Mouse (Mus musculus): Measurements from ENCODE around the gene Prap1. TPM values are rescaled to one million over a fixed set of nuclear protein-coding genes. Genes with fewer than 3 reads are reported as not detected.

The Prap1 gene
- polyA plus RNA-seq, 1 experiment from 2014 or later = 4,267 TPM

DNA sequence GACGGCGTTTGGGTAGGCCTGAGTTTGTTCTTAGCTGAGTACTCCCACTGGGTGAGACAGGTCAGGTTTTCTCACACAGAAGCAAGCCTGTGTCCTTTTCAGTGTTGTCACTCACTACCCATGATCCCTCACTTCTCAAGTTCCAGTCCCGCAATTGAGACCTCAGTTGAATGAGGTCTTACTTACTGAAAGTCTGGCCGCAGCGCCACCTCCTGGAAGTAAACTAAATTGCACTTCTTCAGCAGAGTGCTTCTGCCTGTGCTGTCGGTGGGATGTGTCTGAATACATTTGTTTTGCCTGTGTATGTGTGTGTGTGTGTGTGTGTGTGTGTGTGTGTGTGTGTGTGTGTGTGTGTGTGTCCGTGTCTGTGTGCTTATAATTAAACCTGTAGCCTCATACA lies 30.1 kb upstream of the Prap1 start:
- Histone ChIP-seq H3K4me3 (ENCODE audit: low read depth, low read length) (no peak overlapping the region), H3K9me3 (ENCODE audit: control insufficient read depth) (no peaks in the 10 kb centered on the region), H3K4me1 (replicated peaks; ENCODE audit: control insufficient read depth, insufficient read depth, low read length) (peaks cover 7% of the 10 kb centered on the region; the same call in 1 of the 2 replicates), H3K4me2 (replicated peaks; ENCODE audit: low read depth) (no peak overlapping the region), H3K27ac (ENCODE audit: low read depth, low read length) (no peak overlapping the region), H3K36me3 (ENCODE audit: control insufficient read depth, insufficient read depth) (no peaks in the 10 kb centered on the region), H3K9ac (ENCODE audit: low read depth, low read length) (no peak overlapping the region), H3K27me3 (replicated peaks; ENCODE audit: control insufficient read depth, insufficient read depth, low read length) (peaks cover 55% of the 10 kb centered on the region)
- ATAC-seq = no peak
- WGBS = 20% methylated on average over 7 of the region's 7 CpGs
- TF ChIP-seq CTCF (IDR thresholded peaks at IDR 0.05; ENCODE audit: low read depth) = peak; percentile 86

GRCm38 (mm10) chr7:140067397-140067796 lies 25.8 kb upstream of the Prap1 start:
- H3K4me1 ChIP-seq (replicated peaks; ENCODE audit: control insufficient read depth, insufficient read depth, low read length) = no peaks in the 10 kb centered on the region
- ATAC-seq = no peak
- no peak overlapping the region for H3K4me2 ChIP-seq (replicated peaks; ENCODE audit: low read depth)
- WGBS = 55% methylated on average over 6 of the region's 6 CpGs
- no peaks in the 10 kb centered on the region for H3K36me3 ChIP-seq (ENCODE audit: control insufficient read depth, insufficient read depth)
- H3K27ac ChIP-seq (ENCODE audit: low read depth, low read length) = no peak overlapping the region
- peaks cover 17% of the 10 kb centered on the region; the same call in 1 of the 2 replicates for H3K27me3 ChIP-seq (replicated peaks; ENCODE audit: control insufficient read depth, insufficient read depth, low read length)
- H3K9ac ChIP-seq (ENCODE audit: low read depth, low read length) = no peak overlapping the region
- H3K9me3 ChIP-seq (ENCODE audit: control insufficient read depth) = no peaks in the 10 kb centered on the region
- no peak for TF ChIP-seq CTCF (IDR thresholded peaks at IDR 0.05; ENCODE audit: low read depth)
- no peak overlapping the region for H3K4me3 ChIP-seq (ENCODE audit: low read depth, low read length)

- ATAC-seq = 0 out of 2 replicates have a peak, but pooled peaks have one; percentile 8
Observed at GRCm38 (mm10) chr7:140070042-140070711, 23.0 kb upstream of the Prap1 start.

DNA sequence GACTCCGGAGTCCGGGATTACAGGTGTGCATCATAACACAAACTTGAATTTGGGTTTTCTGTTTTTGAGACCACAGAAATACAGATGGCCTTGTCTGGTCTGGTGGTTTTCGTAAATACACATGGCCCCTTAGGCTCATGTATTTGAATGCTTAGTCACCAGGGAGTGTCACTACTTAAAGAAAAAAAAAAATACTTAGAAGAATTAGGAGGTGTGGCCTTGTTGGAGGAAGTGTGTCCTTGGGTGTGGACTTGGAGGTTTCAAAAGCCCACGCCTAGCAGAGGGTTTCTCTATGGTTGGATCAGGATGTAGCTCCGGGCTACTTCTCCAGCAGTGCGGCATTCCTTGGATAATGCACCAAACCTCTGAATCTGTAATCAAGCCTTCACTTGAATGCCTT lies 15.5 kb upstream of the Prap1 start:
- H3K9me3 ChIP-seq (ENCODE audit: control insufficient read depth) = no peaks in the 10 kb centered on the region
- H3K4me2 ChIP-seq (replicated peaks; ENCODE audit: low read depth) = no peak overlapping the region
- no peak for ATAC-seq
- no peak overlapping the region for H3K27ac ChIP-seq (ENCODE audit: low read depth, low read length)
- 56% methylated on average over 6 of the region's 6 CpGs for WGBS
- no peak overlapping the region for H3K9ac ChIP-seq (ENCODE audit: low read depth, low read length)
- peaks cover 36% of the 10 kb centered on the region for H3K27me3 ChIP-seq (replicated peaks; ENCODE audit: control insufficient read depth, insufficient read depth, low read length)
- no peaks in the 10 kb centered on the region for H3K4me1 ChIP-seq (replicated peaks; ENCODE audit: control insufficient read depth, insufficient read depth, low read length)
- H3K36me3 ChIP-seq (ENCODE audit: control insufficient read depth, insufficient read depth) = no peaks in the 10 kb centered on the region
- H3K4me3 ChIP-seq (ENCODE audit: low read depth, low read length) = no peak overlapping the region
- TF ChIP-seq CTCF (IDR thresholded peaks at IDR 0.05; ENCODE audit: low read depth) = no peak

More at GRCm38 (mm10) chr7:140070042-140070711, 23.0 kb upstream of the Prap1 start:
- 0 out of 2 replicates have a peak, but pooled peaks cover 3% of the 10 kb centered on the region for H3K27me3 ChIP-seq (replicated peaks; ENCODE audit: control insufficient read depth, insufficient read depth, low read length)
- H3K4me1 ChIP-seq (replicated peaks; ENCODE audit: control insufficient read depth, insufficient read depth, low read length) = no peaks in the 10 kb centered on the region
- 39% methylated on average over 38 of the region's 39 CpGs for WGBS
- no peak overlapping the region for H3K9ac ChIP-seq (ENCODE audit: low read depth, low read length)
- H3K27ac ChIP-seq (ENCODE audit: low read depth, low read length) = no peak overlapping the region
- H3K36me3 ChIP-seq (ENCODE audit: control insufficient read depth, insufficient read depth) = no peaks in the 10 kb centered on the region
- H3K4me3 ChIP-seq (ENCODE audit: low read depth, low read length) = peak overlapping the region; percentile 26
- no peak for TF ChIP-seq CTCF (IDR thresholded peaks at IDR 0.05; ENCODE audit: low read depth)
- H3K9me3 ChIP-seq (ENCODE audit: control insufficient read depth) = no peaks in the 10 kb centered on the region
- H3K4me2 ChIP-seq (replicated peaks; ENCODE audit: low read depth) = peak overlapping the region; percentile 56

DNA sequence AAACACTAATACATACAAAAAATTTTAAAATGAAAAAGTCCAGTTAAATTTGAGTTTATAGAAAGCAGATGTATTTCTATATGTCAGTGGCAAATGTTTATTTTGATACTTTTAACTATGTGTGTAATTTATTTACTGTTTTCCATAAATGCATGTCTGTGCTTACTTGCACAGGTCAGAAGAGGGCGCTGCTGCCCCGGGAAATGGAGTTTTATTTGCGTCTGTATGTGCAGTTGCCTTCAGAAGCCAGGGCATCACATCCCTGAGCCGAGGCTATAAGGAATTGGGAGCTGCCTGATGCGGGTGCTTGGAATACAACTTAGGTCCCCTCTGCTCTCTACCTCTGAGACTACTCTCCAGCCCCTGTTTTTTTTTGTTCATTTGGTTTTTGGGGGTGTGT lies 14.5 kb upstream of the Prap1 start:
- Histone ChIP-seq H3K36me3 (ENCODE audit: control insufficient read depth, insufficient read depth) (no peaks in the 10 kb centered on the region), H3K4me1 (replicated peaks; ENCODE audit: control insufficient read depth, insufficient read depth, low read length) (no peaks in the 10 kb centered on the region), H3K4me2 (replicated peaks; ENCODE audit: low read depth) (no peak overlapping the region), H3K9me3 (ENCODE audit: control insufficient read depth) (no peaks in the 10 kb centered on the region), H3K27ac (ENCODE audit: low read depth, low read length) (no peak overlapping the region), H3K27me3 (replicated peaks; ENCODE audit: control insufficient read depth, insufficient read depth, low read length) (peaks cover 39% of the 10 kb centered on the region), H3K9ac (ENCODE audit: low read depth, low read length) (no peak overlapping the region), H3K4me3 (ENCODE audit: low read depth, low read length) (no peak overlapping the region)
- peak; percentile 89 for TF ChIP-seq CTCF (IDR thresholded peaks at IDR 0.05; ENCODE audit: low read depth)
- ATAC-seq = peak; percentile 50; the same call in 1 of the 2 replicates
- 5% methylated on average over 5 of the region's 5 CpGs for WGBS

DNA sequence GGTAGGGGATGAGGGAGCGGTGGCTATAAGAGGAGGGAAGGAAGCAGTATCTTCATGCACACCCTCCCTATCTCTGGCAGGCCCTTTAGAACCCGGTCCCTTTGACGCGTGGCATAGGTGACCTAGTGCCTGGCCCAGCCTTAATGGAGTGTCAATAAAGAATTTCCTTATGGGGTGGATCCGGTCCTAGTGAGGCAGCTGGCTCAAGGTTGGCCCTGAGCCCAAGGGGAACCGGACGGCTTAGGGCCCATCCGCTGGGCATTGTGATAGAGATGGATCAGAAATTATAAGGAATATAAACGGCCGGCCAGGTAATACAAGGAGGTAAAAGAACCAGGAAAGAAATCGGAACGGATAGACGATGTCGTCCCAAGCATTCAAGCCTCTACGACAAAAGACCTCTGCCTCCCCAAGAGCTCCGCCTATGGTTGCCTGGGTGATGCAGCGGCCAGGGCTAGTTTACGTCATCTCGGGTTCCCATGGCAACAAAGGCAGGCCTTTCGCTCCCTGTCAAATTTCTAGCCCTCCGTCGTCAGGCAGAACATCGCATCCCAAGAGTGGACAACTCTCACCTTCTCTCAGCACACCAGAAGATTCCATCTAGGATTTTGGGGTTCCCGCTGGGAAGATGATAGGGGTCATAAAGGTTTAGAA lies 12.6 kb upstream of the Prap1 start:
- Histone ChIP-seq H3K36me3 (ENCODE audit: control insufficient read depth, insufficient read depth) (no peaks in the 10 kb centered on the region), H3K9me3 (ENCODE audit: control insufficient read depth) (no peaks in the 10 kb centered on the region), H3K27me3 (replicated peaks; ENCODE audit: control insufficient read depth, insufficient read depth, low read length) (peaks cover 39% of the 10 kb centered on the region), H3K4me1 (replicated peaks; ENCODE audit: control insufficient read depth, insufficient read depth, low read length) (no peaks in the 10 kb centered on the region), H3K27ac (ENCODE audit: low read depth, low read length) (no peak overlapping the region), H3K4me3 (ENCODE audit: low read depth, low read length) (peak overlapping the region; percentile 14; the same call in 1 of the 2 replicates), H3K9ac (ENCODE audit: low read depth, low read length) (no peak overlapping the region), H3K4me2 (replicated peaks; ENCODE audit: low read depth) (peak overlapping the region; percentile 38)
- 4% methylated on average over 24 of the region's 24 CpGs for WGBS
- peak; percentile 43; the same call in 1 of the 2 replicates for ATAC-seq
- no peak for TF ChIP-seq CTCF (IDR thresholded peaks at IDR 0.05; ENCODE audit: low read depth)

Data from intestine, postnatal 0 days (tissue).